Mouse (Mus musculus) liver, embryonic 12.5 days (tissue): ENCODE results near the gene Usp34. TPM values are rescaled to one million over a fixed set of nuclear protein-coding genes. Genes with fewer than 3 reads are reported as not detected.

Source experiments
- ATAC-seq: fragments of 200-750 bp; cut with Nextera tagmentation; 2 replicates; pipeline ENCODE4 v1.8.0; 2017; ENCODE audit warnings: moderate number of reproducible peaks, mild to moderate bottlenecking, moderate library complexity
- H3K27ac ChIP-seq: fragments of 300-500 bp; sonication (generic); 2 replicates; pipeline ENCODE4 v1.5.1; 2016; ENCODE audit warnings: mild to moderate bottlenecking
- H3K27me3 ChIP-seq: fragments of 300-500 bp; sonication (generic); replicated peaks from 2 replicates; pipeline ENCODE4 v1.6.1; 2016; ENCODE audit warnings: mild to moderate bottlenecking, moderate library complexity
- H3K36me3 ChIP-seq: fragments of 300-500 bp; sonication (generic); 2 replicates; pipeline ENCODE4 v1.6.1; 2016; ENCODE audit warnings: mild to moderate bottlenecking, moderate library complexity
- H3K4me1 ChIP-seq: fragments of 300-500 bp; sonication (generic); 2 replicates; pipeline ENCODE4 v1.6.1; 2016
- H3K4me2 ChIP-seq: fragments of 300-500 bp; sonication (generic); 2 replicates; pipeline ENCODE4 v1.6.1; 2016; ENCODE audit warnings: mild to moderate bottlenecking, moderate library complexity
- H3K4me3 ChIP-seq: fragments of 300-500 bp; sonication (generic); 2 replicates; pipeline ENCODE4 v1.5.1; 2016; ENCODE audit warnings: mild to moderate bottlenecking, moderate library complexity
- H3K9ac ChIP-seq: fragments of 300-500 bp; sonication (generic); 2 replicates; pipeline ENCODE4 v1.6.1; 2016; ENCODE audit warnings: mild to moderate bottlenecking, moderate library complexity
- H3K9me3 ChIP-seq: fragments of 300-500 bp; sonication (generic); replicated peaks from 2 replicates; pipeline ENCODE4 v1.6.1; 2016; ENCODE audit warnings: mild to moderate bottlenecking, moderate library complexity
- WGBS: fragments of 180-500 bp; shearing (Covaris S2); methylation state at CpG from one replicate; pipeline ENCODE4 v1.1.7; 2016; ENCODE audit not compliant: insufficient replicate concordance; 5-methylcytosine and 5-hydroxymethylcytosine counted together
- microRNA-seq: library from miRNA; unstranded; fragments of <30 nt; microRNA quantifications from one replicate; pipeline ENCODE4, GENCODE M21; 2017
- polyA plus RNA-seq: library from polyadenylated mRNA; unstranded; fragments of >200 nt; fragmentation: Nextera tagmentation; extraction: Ambion mirVana; gene quantifications from 2 replicates; pipeline ENCODE4 v1.2.1, GENCODE M21; 2016

The Usp34 gene
- polyA plus RNA-seq, 1 experiment from 2014 or later = 10.7 TPM

- no peak within 1 kb of the TSS for H3K9ac ChIP-seq
- no peak for ATAC-seq
- H3K9me3 ChIP-seq = no peaks in the 10 kb centered on the region; the same call in 1 of the 2 replicates
- no peak within 1 kb of the TSS for H3K4me3 ChIP-seq
- WGBS = 60% methylated on average over 5 of the region's 5 CpGs
- H3K27ac ChIP-seq = no peak within 1 kb of the TSS
- no peaks in the 10 kb centered on the region for H3K4me1 ChIP-seq
- no peaks in the 10 kb centered on the region for H3K36me3 ChIP-seq
- no peak within 1 kb of the TSS for H3K4me2 ChIP-seq
- H3K27me3 ChIP-seq = no peaks in the 10 kb centered on the region
These were observed 213.9 kb downstream of the Usp34 start, which contains the start of gene 1700093K21Rik for GRCm38 (mm10) chr11:23520473-23521205. Gene 1700093K21Rik (minus strand): TSS chr11:23521155.

- H3K4me1 ChIP-seq = no peaks in the 10 kb centered on the region
- no peak overlapping the region for H3K4me3 ChIP-seq
- no peaks in the 10 kb centered on the region for H3K36me3 ChIP-seq
- H3K4me2 ChIP-seq = no peak overlapping the region
- no peak for ATAC-seq
- no peak overlapping the region for H3K9ac ChIP-seq
- no peaks in the 10 kb centered on the region for H3K27me3 ChIP-seq
- no peaks in the 10 kb centered on the region for H3K9me3 ChIP-seq
- WGBS = 52% methylated on average over 2 of the region's 2 CpGs
- no peak overlapping the region for H3K27ac ChIP-seq
These were observed 230.8 kb downstream of the Usp34 start for GRCm38 (mm10) chr11:23537446-23537845.

Small RNAs within 50 kb of the gene (microRNA-seq; reads per million reads assigned to microRNA genes)
- not detected for gene Gm47279

Other genes starting within 250 kb of the Usp34 start
- 104 TPM in 2 replicates for gene Xpo1, start 50.9 kb upstream of the Usp34 start, polyA plus RNA-seq
- gene Ahsa2, start 191.1 kb downstream of the Usp34 start, polyA plus RNA-seq = 44.5 and 51.0 TPM in 2 replicates
- not detected in 2 replicates for gene 1700093K21Rik, start 214.3 kb downstream of the Usp34 start, polyA plus RNA-seq